Mouse (Mus musculus) cerebellum, adult 9-11 months (tissue): Measurements from ENCODE around the gene Duox1.

Source experiments
- DNase-seq: peaks from one replicate; pipeline ENCODE4 v3.0.0; 2022

Gene Duox1

GRCm38 (mm10) chr2:122315372-122315771 is at the start of gene Duox1:
Duox1 (plus strand) TSS chr2:122315672.
- DNase-seq, result no peak

GRCm38 (mm10) chr2:122266407-122267193 is 48.9 kb upstream of the Duox1 start:
- no peak for DNase-seq

- DNase-seq, result no peak
These were observed 36.7 kb upstream of the Duox1 start for GRCm38 (mm10) chr2:122278769-122279168.

- DNase-seq, result no peak
These were observed 31.4 kb upstream of the Duox1 start for GRCm38 (mm10) chr2:122284091-122284490.

- no peak for DNase-seq
These were observed 29.3 kb upstream of the Duox1 start for GRCm38 (mm10) chr2:122286137-122286536.

GRCm38 (mm10) chr2:122294916-122295315 is 20.6 kb upstream of the Duox1 start:
- no peak for DNase-seq

GRCm38 (mm10) chr2:122297271-122298095 is 18.0 kb upstream of the Duox1 start:
- no peak for DNase-seq

GRCm38 (mm10) chr2:122298096-122298499 is 17.4 kb upstream of the Duox1 start, which contains the start of gene Duox2:
Duox2 (minus strand) TSS chr2:122298449.
- DNase-seq, result no peak

GRCm38 (mm10) chr2:122298596-122299490 is 16.6 kb upstream of the Duox1 start, which contains the start of gene Duoxa2:
Duoxa2 (plus strand) TSS chr2:122298900.
- DNase-seq, result no peak

- DNase-seq, result no peak
These were observed 15.4 kb upstream of the Duox1 start for GRCm38 (mm10) chr2:122299911-122300655.

- no peak for DNase-seq
These were observed 14.8 kb upstream of the Duox1 start for GRCm38 (mm10) chr2:122300656-122301020.

GRCm38 (mm10) chr2:122301081-122301920 is 14.2 kb upstream of the Duox1 start:
- peak; percentile 40 for DNase-seq

- DNase-seq, result no peak
These were observed 13.4 kb upstream of the Duox1 start for GRCm38 (mm10) chr2:122301921-122302573.

GRCm38 (mm10) chr2:122302574-122303241 is 12.8 kb upstream of the Duox1 start:
- DNase-seq, result peak; percentile 50

- no peak for DNase-seq
These were observed 10.9 kb upstream of the Duox1 start for GRCm38 (mm10) chr2:122304544-122304943.

- DNase-seq, result no peak
These were observed 10.2 kb upstream of the Duox1 start for GRCm38 (mm10) chr2:122305097-122305892.

- DNase-seq, result no peak
These were observed 9.3 kb upstream of the Duox1 start for GRCm38 (mm10) chr2:122306184-122306583.

- no peak for DNase-seq
These were observed 5.8 kb upstream of the Duox1 start for GRCm38 (mm10) chr2:122309647-122310046.

GRCm38 (mm10) chr2:122311561-122311960 is 3.9 kb upstream of the Duox1 start:
- DNase-seq, result no peak
